Mouse (Mus musculus) spleen, postnatal 10 days (tissue): ENCODE data around the gene Ubxn7.
A peak's percentile ranks its signal among the peaks of the same experiment; 100 is the strongest.

Experiments
- DNase-seq, 2 experiments: peaks; one replicate each; pipeline ENCODE4 v3.0.0; 2021 to 2022; ENCODE audit warnings: low spot score in 2 of 2

Gene Ubxn7

GRCm38 (mm10) chr16:32433138-32433537 is 101.1 kb downstream of the Ubxn7 start:
- no peak for DNase-seq

- peak in 1 of 2 experiments; percentile 55 for DNase-seq
Measured at GRCm38 (mm10) chr16:32434066-32434465, 102.0 kb downstream of the Ubxn7 start.

GRCm38 (mm10) chr16:32434691-32435090 is 102.6 kb downstream of the Ubxn7 start:
- no peak for DNase-seq

- DNase-seq, result no peak
Measured at GRCm38 (mm10) chr16:32436657-32437056, 104.6 kb downstream of the Ubxn7 start.

GRCm38 (mm10) chr16:32437266-32437665 is 105.2 kb downstream of the Ubxn7 start:
- DNase-seq, result no peak

GRCm38 (mm10) chr16:32441432-32441831 is 109.4 kb downstream of the Ubxn7 start:
- no peak for DNase-seq
